Mouse (Mus musculus): Measurements from ENCODE around the gene Oxct2b. TPM values are rescaled to one million over a fixed set of nuclear protein-coding genes. Genes with fewer than 3 reads are reported as not detected.

Gene Oxct2b
- polyA plus RNA-seq, 1 experiment from 2014 or later: not detected

DNA sequence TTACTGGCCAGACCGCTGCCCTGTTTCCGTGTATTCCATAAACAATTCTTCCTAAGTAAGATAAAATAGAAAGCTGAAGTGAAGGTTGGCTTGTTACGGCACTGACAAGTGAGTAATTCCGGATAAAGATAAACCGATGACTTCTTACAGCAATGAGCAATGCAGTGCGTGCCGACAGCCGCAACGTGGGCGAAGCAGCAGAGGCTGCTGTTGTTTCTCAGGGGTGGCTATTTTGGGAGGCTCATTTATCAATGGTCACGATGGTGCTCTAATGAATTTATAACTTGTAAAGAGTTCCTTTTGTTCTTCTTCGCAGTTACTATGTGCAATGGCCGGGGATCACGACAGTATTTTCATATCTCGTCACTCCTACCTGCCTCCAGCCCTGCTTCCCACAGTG, 48.1 kb downstream of the Oxct2b start:
- no peak for DNase-seq (ENCODE audit: low spot score)
- no peak for ATAC-seq
- no peaks in the 10 kb centered on the region for H3K4me1 ChIP-seq (ENCODE audit: insufficient read depth, low read depth, low read length)
- H3K4me2 ChIP-seq (replicated peaks; ENCODE audit: low read depth, low read length): no peak overlapping the region
- no peaks in the 10 kb centered on the region for H3K27me3 ChIP-seq (replicated peaks; ENCODE audit: insufficient read depth, low read length)
- no peak overlapping the region for H3K4me3 ChIP-seq (ENCODE audit: low read depth, low read length)
- TF ChIP-seq EP300 (IDR thresholded peaks at IDR 0.05) (no peak), CTCF (IDR thresholded peaks at IDR 0.05) (no peak)
- no peak overlapping the region for H3K9ac ChIP-seq (replicated peaks; ENCODE audit: low read depth)
- H3K36me3 ChIP-seq (ENCODE audit: insufficient read depth, low read length): no peaks in the 10 kb centered on the region
- H3K27ac ChIP-seq (ENCODE audit: low read length): no peak overlapping the region
- no peaks in the 10 kb centered on the region for H3K9me3 ChIP-seq (ENCODE audit: low read length)
- 70% methylated on average over 15 of the region's 15 CpGs for WGBS

Other genes with a start within 250 kb of the Oxct2b start
- 66.8 and 66.9 TPM in 2 replicates for gene Cap1, start 230.2 kb upstream of the Oxct2b start, polyA plus RNA-seq (2015; fragmentation: Nextera tagmentation; extraction: Ambion mirVana)
- gene Mfsd2a, start 155.1 kb upstream of the Oxct2b start, polyA plus RNA-seq (2015; fragmentation: Nextera tagmentation; extraction: Ambion mirVana): 0.38 and 1.2 TPM in 2 replicates
- gene Mycl, start 120.6 kb upstream of the Oxct2b start, polyA plus RNA-seq (2015; fragmentation: Nextera tagmentation; extraction: Ambion mirVana): 6.0 and 8.1 TPM in 2 replicates
- gene Trit1, start 99.7 kb upstream of the Oxct2b start, polyA plus RNA-seq (2015; fragmentation: Nextera tagmentation; extraction: Ambion mirVana): 10.7 and 11.1 TPM in 2 replicates
- 0.57 and 0.84 TPM in 2 replicates for gene Bmp8b, start 11.1 kb upstream of the Oxct2b start, polyA plus RNA-seq (2015; fragmentation: Nextera tagmentation; extraction: Ambion mirVana)
- gene Ppie, start 23.7 kb downstream of the Oxct2b start, polyA plus RNA-seq (2015; fragmentation: Nextera tagmentation; extraction: Ambion mirVana): 41.2 and 43.8 TPM in 2 replicates
- gene Hpcal4, start 67.0 kb downstream of the Oxct2b start, polyA plus RNA-seq (2015; fragmentation: Nextera tagmentation; extraction: Ambion mirVana): 0.20 and 0.51 TPM in 2 replicates
- 0.10 TPM in 1 of 2 replicates, not detected in the other for gene Nt5c1a, start 85.2 kb downstream of the Oxct2b start, polyA plus RNA-seq (2015; fragmentation: Nextera tagmentation; extraction: Ambion mirVana)
- 20.3 and 23.6 TPM in 2 replicates for gene Heyl, start 117.3 kb downstream of the Oxct2b start, polyA plus RNA-seq (2015; fragmentation: Nextera tagmentation; extraction: Ambion mirVana)
- gene Pabpc4, start 146.1 kb downstream of the Oxct2b start, polyA plus RNA-seq (2015; fragmentation: Nextera tagmentation; extraction: Ambion mirVana): 10.8 and 11.4 TPM in 2 replicates
- gene Oxct2a, start 207.4 kb downstream of the Oxct2b start, polyA plus RNA-seq (2015; fragmentation: Nextera tagmentation; extraction: Ambion mirVana): not detected in 2 replicates
- 0.44 and 0.61 TPM in 2 replicates for gene Bmp8a, start 227.0 kb downstream of the Oxct2b start, polyA plus RNA-seq (2015; fragmentation: Nextera tagmentation; extraction: Ambion mirVana)